Mouse (Mus musculus): ENCODE data around the gene Gpm6b. TPM values are rescaled to one million over a fixed set of nuclear protein-coding genes. Genes with fewer than 3 reads are reported as not detected.

Gpm6b gene
- total RNA-seq (2023): under 1 TPM; 0.09 to 0.22 TPM

DNA sequence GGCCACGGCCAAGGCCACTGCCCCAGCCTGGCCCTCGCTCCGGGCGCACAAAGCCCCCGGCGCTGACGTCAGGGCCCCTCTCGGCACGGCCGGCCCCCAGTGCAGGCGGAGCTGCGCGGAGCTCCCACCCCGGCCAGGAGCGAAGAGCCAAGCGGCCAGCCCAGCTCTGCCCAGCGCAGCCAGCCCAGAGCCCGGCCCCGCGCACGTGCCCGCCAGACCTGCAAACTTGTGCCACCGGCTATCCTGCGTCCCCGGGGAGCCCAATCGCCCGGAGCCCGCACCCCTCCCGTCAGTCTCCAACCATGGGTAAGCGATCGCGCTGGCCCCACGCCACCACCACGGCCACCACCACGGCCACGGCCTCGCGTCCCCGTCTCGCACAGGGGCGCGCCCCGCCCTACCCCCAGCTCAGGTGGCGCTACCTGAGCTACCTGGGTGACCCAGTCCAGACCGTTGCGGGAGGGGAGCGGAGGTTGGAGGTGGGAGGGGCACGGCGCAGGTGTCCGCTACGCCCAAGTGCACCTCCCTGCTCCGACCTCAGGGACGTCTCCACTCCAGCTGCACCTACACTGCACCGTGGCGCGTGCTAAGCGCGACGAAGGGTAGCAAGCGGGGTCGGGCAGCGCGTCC is at the start of gene Gpm6b:
Gene Gpm6b (plus strand): TSS at position 81 of the 630 bp plus-strand sequence.

Other genes with a start within 250 kb of the Gpm6b start
- gene Gemin8, start 68.5 kb upstream of the Gpm6b start, total RNA-seq (2023): 1 to 10 TPM; 2.2 to 4.7 TPM
- gene Trappc2, start 201.7 kb downstream of the Gpm6b start, total RNA-seq (2023): 1 to 10 TPM; 7.1 to 9.7 TPM
- gene Ofd1, start 201.8 kb downstream of the Gpm6b start, total RNA-seq (2023): 1 to 10 TPM; 7.3 to 7.8 TPM
- gene Rab9, start 241.0 kb downstream of the Gpm6b start, total RNA-seq (2023): 10 to 100 TPM; 16.2 to 16.8 TPM